Mouse (Mus musculus): ENCODE data around the gene Gart.

Gene Gart

DNA sequence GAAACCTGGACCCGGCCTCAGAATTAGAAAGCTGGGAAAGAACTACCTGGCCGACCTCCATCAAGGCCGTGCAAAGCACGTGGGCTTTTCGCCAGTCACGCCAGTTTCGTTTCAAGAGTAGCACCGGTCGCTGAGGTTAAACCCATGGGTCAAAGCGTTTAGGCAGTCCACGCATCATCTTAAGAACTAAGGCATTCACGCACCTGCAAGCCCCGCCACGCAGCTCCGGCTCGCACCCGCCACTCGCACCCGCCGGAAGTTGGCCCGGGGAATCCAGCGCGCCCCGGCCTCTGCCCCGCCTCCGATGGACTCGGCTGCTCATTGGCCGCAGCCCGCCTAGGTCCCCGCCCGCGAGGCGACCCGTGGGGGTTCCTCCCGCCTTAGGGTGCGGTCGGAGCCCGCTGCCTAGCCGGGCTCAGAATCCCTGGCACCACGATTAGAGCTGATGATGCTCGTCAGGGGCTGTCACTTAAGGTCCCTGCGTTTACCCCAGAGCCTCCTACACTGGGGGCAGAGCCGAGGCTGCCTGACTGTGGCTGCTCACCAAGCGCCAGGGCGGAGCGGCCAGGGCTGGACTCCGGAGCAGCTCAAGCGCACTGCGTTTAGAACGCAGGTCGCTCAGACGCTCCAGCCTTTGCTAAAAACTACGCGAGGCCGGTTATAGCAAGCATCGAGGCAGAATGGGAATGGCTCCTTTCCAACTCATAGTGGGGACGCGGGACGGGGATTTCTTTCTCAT, at the start of gene Gart:
TSS of gene Gart (minus strand) at position 272 of the 739 bp plus-strand sequence.
- peak; percentile 95 to 97 for DNase-seq (ENCODE audit: low spot score in 2 of 2)

DNA sequence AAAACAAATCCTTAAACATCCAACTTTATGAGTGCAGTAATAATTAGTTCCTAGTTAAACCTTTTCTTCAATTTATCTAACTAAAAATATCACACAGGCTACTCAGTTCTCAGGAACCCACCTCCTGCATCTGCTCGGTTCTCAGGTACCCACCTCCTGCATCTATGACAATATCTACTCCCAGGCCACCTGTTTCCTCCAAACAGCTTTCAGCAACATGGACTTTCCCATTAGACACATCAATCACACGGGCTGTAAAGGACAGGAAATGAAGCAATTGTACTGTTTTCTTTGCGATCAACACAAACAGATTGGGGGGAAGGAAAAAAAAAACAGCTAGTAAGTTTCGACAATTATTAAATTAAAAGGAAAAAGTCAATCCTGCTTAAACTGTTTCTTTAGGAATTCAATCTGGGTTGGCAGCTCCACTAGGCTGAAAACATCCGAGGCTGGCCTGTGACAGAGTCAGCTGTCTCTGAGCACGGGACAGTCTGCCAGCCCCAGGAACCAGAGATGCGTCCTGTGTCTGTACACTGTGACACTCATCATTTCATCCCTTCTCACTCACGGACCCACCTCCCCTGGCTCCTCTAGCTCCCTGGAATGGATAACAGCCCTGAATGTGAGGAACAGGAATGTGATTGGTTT, 48.5 kb upstream of the Gart start:
- DNase-seq (ENCODE audit: low spot score in 2 of 2): no peak

DNA sequence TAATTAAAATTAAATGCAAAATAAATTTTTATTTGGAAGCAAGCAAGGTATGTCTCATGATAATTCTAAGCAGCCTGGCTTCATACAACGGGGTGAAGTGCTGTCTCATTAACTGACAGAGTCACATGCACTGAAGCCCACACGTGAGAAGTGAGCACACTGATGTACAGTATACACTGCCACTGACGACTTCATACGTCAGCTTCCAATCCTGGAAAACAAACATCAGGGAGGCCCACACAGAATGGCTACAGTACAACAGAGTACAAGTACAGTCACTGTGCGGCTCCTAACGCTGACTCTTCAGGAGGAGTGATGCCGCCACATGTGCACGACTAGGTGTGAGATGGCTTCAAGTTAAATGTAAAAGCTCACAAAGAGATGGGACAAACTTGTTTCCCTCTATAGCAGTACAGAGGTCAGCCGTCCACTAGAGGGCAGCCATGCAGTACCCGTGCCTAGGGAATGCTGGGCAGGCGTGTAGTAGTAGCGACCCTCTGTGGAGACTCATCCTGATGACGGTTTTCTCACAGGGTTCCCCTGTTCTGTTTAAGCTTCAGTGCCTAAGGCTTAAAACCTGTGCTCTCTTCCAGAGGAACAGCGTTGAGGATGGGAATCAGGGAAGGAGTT, 47.8 kb upstream of the Gart start:
- peak; percentile 77 to 88 for DNase-seq (ENCODE audit: low spot score in 2 of 2)

DNA sequence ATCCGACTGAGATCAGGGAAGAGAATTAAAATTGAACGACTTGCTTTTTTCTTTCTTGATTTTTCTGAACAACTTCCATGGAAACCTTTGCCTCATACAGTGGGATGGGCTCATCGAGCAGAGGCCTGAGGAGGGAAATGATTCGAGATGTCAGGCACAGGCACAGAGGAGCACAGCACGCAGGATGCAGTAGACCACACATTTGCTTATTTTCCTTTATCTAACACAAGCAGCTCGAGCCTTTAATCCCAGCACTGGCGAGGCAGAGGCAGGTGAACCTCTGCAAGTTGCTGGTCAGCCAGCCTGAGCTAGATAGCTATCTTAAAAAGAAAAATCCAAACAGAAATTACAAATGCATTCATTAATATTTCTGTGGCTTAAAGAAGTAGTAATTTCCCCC, 43.0 kb upstream of the Gart start:
- peak in 1 of 2 experiments; percentile 64 for DNase-seq (ENCODE audit: low spot score in 2 of 2)

DNA sequence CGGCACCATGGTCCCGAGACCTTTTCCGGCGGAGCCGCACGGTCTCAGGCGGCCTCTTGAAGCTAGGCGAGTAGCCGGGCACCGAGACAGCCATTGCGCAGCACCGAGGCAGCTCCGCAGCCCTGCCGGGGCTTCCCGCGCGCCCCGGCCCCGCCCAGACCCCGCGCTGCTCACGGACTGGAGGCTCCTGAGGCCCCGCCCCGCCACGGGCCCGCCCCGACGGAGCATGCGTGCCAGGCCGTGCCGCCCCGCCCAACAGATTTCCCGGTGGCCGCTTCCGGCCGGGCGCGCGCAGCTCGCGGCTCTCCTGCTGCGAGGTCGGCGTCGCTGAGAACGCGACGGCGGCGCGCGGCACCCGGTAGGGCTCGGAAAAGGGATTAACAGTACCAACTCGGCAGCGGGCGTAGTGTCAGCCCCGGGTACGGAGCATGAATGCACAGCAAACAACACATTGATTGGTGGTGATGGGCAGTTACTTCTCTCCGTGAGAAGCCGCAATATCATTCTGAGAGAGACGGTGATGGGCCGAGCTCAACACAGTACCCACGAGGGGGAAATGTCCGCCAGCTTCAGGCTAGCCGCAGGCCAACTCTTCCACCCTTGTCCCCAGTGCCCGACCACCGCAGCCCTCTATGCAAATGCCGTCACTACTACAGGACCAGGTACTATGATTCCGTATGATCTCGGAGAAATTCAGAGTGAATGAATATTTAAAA, 42.0 kb upstream of the Gart start, which contains the start of gene Donson:
TSS of gene Donson (minus strand) at position 152 of the 716 bp plus-strand sequence.
- DNase-seq (ENCODE audit: low spot score in 2 of 2): peak; percentile 97 to 99

DNA sequence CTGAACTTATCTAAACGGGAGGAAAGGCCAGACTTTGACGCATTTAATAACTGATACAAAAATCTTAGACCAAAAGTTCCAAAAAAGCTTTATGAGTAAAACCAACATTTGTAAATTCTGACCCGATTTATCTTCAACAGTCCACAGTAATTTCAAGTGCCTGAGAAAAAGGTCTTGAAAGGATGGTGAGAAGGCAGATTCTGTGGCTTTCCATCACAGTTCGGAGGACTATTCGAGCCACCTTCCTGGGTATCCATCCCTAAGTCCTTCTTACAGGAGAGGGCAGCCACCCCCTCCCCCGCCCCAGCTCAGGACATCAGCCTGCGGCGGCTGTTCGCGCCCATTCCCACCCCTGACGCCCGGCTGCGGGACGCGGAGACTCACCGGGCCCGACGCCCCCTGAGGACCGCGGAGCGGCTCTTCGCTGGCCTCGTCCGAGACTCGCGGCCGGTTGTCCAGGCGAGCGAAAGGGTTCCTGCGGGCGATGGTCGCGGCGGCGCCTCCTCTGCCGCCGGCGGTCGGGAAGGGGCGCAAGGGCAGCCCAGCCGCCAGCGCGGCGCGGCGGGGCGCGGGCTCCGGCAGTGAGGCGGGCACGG, 41.4 kb upstream of the Gart start:
- DNase-seq (ENCODE audit: low spot score in 2 of 2): no peak

DNA sequence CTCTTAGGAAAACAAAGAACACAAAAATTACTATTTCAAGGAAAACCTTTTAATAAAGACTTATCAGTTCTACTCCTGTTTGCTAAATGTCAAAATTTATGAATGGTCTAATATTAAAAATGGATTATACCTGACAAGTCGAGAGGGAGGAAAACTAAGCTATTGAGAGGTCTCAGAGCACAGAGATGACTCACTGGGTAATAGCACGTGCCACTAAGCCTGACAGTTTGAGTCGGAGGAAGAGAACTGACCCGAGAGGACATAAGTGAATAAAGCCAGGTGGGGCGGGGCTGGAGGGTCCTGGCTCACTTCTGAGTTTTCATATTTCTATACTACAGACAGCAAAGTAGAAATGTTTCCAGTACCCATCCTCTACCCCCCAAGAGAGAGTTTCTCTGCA, 39.6 kb upstream of the Gart start:
- no peak for DNase-seq (ENCODE audit: low spot score in 2 of 2)

DNA sequence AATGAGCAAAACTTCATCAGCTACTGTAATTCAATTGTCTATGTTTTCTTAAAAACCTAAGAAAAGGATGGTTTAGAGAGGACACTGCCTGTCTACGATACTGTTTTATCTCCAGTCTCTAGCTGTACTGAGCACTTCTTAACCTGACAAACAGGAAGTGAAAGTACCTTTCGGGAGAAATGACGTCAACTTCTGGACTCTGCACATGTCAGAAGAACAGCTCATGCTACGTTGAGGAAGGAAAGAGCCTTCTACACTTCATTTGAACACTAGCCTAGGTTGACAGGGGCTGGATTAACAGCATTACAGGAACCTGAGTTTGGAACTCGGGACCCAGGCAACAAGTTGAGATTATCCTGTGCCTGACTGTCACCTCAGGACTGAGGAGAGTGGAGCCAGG, 38.8 kb upstream of the Gart start:
- DNase-seq (ENCODE audit: low spot score in 2 of 2): no peak

DNA sequence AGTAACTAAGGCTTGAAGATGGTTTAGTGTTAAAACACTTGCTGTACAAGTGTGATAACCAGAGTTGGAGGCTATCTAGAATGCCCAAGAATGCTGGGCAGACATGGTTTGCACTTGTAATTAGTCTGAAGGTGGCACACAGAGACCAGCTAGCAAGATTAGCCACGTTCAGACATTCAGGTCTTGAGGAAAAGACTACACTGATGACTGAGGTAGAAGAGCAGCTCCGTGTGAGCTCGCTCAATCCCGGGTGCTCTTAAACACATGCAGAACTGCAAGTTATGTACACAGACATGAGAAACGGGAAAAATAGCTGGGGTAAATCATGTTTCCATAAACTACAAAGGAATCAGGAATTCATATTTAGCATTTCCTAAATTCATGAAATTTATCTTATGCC, 33.9 kb upstream of the Gart start:
- DNase-seq (ENCODE audit: low spot score in 2 of 2): no peak

DNA sequence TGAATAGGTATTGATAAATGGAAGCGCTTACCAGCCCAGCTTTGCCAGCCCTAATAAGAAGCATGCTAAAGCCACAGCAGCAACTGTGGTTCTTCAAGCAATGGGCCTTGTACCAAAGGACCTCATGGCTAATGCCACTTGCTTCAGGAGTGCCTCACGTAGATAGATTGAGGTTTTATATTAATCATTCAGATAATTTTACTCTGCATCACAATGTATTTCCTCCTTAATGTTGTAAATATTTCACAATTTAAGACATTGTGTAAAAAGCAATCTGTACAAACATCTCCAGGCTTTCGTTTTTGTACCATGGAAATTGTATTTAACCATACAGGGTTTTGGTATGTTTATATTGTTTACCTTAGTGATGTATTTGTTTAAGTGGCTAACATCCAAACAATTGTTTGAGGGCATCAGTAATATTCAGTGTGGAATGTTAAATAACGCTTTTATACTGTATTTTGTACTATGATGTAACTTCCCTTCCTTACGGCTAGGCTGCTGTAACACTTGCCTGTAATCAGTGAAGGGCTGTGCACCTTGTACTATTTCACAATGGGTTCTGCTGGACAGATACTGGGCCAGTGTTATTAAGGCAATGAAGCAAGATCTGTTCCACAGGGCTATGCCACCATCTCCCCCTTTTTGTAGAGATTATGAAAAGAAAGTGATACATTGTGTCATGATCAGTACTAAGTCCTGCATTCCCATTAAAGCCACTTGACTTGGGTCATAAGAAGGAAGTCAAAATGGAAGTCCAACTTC, 31.6 kb upstream of the Gart start:
- DNase-seq (ENCODE audit: low spot score in 2 of 2): peak in 1 of 2 experiments; percentile 28

DNA sequence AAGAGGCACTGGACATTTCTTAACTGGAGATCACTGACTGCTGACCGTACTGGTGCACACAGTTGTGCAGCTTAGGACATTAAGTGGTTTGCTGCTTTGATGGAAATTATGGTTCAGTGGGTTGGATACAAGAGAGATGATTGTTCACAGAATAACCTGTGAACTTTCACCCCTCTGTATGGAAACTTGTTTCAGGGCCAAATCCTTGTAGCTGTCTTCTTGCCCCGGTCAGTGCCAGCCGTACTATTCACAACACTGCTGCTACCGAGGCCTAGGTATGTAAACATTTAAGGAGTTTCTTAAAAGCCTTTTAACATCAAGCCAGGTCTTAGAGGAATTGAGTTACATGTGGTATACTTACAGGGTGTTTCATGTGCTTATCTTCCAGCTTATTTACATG, 27.7 kb upstream of the Gart start:
- no peak for DNase-seq (ENCODE audit: low spot score in 2 of 2)

DNA sequence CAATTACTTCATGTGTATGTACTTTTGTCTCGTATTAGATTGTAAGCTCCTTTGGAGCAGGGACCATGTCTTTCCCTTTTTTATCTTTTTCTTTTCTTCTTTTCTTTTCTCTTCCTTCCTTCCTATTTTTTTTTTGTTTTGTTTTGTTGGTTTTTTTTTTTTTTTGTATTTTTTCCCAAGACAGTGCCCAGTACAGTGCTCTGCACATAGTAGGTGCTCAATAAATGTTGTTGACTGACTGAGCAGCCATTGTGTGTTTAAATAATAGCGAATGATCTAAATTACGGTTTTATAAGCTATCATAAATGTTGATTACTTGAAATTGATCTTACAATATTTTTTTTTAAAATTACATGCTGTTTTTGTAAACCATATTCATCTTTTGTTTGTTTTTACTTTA, 17.0 kb upstream of the Gart start:
- no peak for DNase-seq (ENCODE audit: low spot score in 2 of 2)

DNA sequence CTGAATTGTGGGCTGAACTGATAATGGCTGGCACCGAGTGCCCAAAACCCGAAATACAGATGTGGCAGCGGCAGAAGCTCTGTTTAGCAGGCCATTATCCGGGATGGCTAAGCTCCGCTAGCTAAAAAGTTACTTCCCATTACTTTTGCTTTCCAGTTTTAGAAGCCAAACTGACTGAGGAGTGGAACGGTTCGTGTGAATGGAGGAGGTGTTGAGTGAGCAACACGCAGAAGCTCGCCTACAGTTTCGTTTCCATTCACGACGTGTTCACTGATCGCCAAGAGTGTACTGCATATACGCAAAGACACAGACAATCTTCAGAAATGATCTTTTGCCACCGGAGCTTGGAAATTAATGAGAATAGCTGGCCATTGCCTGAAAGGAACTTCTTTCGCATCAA, 15.6 kb upstream of the Gart start:
- DNase-seq (ENCODE audit: low spot score in 2 of 2): no peak

DNA sequence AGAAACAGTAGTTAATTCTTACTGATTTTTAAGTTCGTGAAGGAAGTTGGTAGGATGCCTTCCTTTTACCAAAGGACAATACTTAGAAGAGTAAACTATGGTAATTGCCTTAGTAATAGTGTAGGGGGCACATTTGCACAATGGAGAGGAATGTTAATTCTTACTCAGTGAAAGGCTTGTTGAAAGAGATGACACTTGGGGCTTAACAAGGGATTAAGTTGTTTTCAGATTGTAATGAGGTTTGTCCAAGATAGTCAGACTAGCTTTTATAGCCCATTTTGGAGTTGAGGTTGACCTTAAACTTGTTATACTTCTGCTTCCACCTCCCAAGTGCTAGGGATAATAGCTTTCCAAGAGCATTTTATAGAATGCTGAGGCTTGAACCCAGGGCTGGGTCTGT, 14.6 kb upstream of the Gart start:
- DNase-seq (ENCODE audit: low spot score in 2 of 2): no peak

DNA sequence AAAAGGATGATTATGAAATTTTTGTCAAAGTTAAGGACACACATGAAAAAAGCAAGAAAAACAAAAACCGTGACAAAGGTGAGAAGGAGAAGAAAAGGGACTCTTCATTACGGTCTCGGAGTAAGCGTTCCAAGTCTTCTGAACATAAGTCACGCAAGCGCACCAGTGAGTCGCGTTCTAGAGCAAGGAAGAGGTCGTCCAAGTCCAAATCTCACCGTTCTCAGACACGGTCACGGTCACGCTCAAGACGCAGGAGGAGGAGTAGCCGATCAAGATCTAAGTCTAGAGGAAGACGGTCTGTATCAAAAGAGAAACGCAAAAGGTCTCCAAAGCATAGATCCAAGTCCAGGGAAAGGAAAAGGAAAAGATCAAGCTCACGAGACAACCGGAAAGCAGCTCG, 13.0 kb upstream of the Gart start:
- DNase-seq (ENCODE audit: low spot score in 2 of 2): no peak

DNA sequence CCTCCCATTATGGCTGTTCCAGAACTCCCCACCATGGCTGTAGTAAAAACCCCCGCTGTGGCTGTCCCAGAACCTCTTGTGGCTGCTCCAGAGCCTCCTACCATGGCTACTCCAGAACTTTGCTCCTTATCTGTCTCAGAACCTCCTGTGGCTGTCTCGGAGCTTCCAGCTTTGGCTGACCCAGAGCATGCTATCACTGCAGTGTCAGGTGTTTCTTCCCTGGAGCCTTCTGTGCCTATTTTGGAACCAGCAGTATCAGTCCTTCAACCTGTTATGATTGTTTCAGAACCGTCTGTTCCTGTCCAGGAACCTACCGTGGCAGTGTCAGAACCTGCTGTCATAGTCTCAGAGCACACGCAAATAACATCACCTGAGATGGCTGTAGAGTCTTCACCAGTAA, 11.7 kb upstream of the Gart start:
- no peak for DNase-seq (ENCODE audit: low spot score in 2 of 2)

DNA sequence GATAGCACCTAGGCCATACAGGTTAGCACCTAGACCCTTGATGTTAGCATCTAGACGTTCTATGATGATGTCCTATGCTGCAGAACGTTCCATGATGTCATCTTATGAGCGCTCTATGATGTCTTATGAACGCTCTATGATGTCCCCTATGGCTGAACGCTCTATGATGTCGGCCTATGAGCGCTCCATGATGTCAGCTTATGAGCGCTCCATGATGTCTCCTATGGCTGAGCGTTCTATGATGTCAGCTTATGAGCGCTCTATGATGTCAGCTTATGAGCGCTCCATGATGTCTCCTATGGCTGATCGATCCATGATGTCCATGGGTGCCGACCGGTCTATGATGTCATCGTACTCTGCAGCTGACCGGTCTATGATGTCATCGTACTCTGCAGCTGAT, 10.5 kb upstream of the Gart start:
- DNase-seq (ENCODE audit: low spot score in 2 of 2): no peak

DNA sequence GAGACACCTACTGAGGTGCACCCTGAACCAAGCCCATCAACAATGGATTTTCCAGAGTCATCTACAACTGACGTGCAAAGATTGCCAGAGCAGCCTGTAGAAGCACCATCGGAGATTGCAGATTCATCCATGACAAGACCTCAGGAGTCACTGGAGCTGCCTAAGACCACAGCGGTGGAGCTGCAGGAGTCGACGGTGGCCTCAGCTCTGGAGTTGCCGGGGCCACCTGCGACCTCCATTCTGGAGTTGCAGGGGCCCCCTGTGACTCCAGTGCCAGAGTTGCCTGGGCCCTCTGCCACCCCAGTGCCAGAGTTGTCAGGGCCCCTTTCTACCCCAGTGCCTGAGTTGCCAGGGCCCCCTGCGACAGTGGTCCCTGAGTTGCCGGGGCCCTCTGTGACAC, 8.5 kb upstream of the Gart start:
- DNase-seq (ENCODE audit: low spot score in 2 of 2): no peak

DNA sequence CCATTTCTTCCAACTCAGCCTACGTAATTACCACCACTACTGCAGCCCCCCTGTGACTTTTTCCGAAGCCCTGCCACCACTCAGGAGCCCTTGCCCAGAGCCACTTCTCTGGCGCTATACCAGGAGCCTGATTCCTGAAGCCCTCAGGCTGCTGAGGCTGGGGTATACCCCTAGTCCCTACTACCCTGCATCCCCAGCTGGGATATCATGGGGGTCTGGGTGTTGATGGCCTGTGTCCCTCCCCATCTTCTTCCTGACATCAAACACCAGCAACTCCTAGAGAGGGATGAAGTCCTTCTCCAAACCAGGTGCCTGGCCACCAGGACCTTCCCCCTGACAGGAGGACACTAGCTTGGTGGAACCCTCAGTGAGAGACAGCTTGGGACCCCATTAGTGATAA, 5.4 kb upstream of the Gart start:
- no peak for DNase-seq (ENCODE audit: low spot score in 2 of 2)

DNA sequence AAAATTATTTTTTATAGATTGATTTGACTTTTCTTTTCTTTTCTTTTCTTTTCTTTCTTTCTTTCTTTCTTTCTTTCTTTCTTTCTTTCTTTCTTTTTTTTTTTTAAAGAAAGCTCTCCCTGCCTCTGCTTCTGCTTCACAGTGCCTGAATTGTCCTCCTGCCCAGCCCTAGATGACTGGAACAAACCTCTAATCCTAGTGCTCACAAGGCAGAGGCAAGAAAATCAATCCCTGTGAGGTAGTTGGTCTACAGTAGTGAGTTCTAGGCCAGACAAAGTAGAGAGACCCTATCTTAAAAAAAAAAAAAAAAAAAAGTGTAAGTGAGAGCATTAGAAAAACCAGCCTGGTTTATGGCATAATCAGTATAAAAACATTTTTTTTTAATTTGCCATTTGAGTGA, 3.0 kb upstream of the Gart start:
- DNase-seq (ENCODE audit: low spot score in 2 of 2): no peak

DNA sequence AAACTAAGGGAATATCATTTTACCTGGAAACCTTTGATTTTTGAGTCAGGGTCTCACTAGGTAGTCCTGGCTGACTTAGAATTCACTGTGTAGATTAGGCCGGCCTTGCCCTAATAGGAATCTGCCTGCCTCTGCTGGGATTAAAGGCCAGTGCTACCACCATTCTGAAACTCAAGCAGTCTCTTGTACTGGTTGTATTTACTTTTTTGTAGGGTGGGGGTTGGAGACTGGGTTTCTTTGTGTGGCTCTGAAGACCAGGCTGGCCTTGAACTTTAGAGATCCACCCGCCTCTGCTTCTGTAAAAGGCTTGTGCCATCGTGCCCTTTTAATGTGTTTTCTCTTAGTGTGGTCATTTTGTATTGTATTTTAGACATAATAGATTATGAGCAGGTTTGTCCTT, 2.5 kb upstream of the Gart start:
- no peak for DNase-seq (ENCODE audit: low spot score in 2 of 2)

Measured in spleen, postnatal 4 days (tissue).